Mouse (Mus musculus) megakaryocyte, adult 5-6 weeks (primary cell): Measurements from ENCODE around the gene Rnase4. TPM values are rescaled to one million over a fixed set of nuclear protein-coding genes. Genes with fewer than 3 reads are reported as not detected.

Experiments
- ATAC-seq: 2 replicates; pipeline ENCODE4 v1.8.0; 2016; ENCODE audit warnings: mild to moderate bottlenecking, inconsistent platforms; ENCODE audit not compliant: poor library complexity, severe bottlenecking
- total RNA-seq, 2 experiments: library from RNA; stranded (forward) in 1 of 2; stranded (reverse) in 1 of 2; fragments of 153-499, 151-499 nt in 1 of 2; fragments of 221-1000, 200-1000 nt in 1 of 2; gene quantifications; 2 replicates each; pipeline versions ENCODE4 v1.2.3 to v1.2.4; 2015 to 2017

The Rnase4 gene
- total RNA-seq, 2 experiments from 2014 or later = 22.3 to 44.8 TPM

DNA sequence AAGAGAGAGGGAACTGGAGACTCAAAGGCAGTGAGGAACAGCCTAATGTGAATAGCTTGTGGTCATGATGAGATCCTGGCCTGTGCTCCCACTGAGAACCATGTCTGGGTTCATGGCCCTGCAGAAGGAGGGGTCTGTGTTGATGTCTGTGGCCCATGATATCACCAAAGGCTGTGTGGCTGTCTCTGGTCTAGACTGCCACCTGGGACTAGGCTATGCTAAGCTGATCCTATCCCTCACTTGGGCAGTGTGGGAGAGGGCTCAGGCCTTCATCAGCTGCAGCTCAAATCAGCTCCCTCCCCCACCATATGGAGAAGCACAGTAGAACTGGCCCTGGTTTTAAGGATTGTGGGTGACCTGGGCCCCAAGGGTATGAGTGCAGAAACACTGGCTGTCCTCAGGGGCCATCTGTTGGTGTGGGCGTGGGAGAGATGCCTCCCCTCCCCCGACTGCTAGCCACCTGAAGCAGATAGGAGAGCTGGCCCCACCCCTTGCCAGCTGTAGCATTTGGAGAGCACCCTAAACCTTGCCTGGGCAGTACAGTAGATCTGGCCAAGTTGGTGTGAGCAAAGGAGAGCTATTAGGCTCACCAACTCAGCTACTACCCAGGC is 36.9 kb downstream of the Rnase4 start:
- peak; percentile 4; the same call in 1 of the 2 replicates for ATAC-seq

DNA sequence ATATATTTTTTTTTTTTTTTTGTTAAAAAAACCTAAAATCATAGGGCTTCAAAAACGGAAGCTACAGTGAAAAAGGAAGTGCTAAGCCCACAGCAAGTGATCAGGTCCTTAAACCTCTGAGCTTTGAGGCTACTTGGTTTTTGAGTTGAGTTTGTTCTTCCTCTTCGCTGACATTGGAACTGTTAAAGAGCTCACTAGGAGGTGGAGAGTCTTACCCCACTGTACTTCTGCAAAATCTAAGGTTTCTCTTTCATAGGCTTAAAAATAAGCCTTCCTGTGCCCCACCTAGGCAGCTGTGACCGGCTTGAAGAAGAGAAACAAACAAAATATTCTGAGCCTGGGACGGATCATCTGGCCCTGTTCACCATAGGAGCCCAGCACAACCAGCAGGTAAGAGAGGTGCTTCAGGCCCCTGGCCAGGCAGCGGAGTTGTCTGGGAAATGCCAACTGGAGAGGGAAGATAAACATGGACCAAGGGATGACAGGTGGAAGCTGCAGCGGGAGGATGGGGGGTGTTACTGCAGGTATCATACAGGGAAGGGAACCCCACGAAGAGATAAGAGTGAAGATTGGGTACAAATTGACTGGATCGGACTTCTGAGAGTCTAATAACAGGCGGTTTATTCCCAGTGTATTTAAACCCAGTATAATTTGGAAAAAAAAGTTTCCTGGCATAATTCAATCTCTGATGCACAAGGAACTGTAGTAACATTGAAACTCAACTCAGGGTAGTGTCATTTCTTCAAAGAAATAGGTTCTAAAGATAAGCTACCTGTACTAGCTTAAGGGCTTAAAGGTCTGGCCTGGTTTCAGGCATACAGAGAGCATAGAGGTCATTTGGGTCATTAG is 38.1 kb downstream of the Rnase4 start:
- ATAC-seq = peak; percentile 80

DNA sequence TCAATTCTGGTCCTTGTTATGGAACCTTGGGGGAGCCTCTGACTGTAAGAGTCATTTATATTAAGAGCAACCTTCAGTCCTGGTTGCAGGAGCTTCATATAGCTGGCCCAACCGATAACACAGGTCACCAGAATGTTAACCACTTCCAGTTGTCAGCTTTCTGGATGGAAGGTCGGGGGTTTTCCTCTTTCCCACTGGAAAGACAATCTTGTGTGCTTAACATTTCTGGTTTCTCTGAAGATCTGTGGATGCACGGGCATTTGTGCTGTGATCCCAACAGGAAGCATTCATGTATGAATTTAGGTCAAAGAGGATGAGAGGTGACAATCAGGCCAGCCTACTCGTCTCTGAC is 38.7 kb downstream of the Rnase4 start:
- no peak for ATAC-seq

DNA sequence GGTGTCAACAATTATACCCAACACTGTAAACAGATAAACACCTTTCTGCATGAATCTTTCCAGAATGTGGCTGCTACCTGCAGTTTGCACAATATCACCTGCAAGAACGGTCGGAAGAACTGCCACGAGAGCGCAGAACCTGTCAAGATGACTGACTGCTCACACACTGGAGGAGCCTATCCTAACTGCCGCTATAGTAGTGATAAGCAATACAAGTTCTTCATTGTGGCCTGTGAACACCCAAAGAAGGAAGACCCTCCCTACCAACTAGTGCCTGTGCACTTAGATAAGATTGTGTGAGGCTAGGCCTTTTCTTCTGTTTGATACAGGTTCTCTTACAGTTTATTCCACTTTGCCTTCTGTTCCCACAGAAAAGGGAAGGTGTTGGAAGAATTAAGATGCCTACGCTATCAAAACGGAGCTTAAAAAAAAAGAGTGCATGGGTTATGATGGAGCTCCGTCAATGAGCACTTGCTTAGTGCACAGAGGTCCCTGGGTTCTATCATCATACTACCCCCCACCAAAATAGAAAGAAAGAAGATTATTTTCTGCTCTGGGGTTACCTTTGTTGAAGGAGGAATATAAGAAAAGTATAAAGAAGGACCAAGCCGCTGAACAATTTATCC is 39.6 kb downstream of the Rnase4 start:
- 0 out of 2 replicates have a peak, but pooled peaks have one; percentile 20 for ATAC-seq

DNA sequence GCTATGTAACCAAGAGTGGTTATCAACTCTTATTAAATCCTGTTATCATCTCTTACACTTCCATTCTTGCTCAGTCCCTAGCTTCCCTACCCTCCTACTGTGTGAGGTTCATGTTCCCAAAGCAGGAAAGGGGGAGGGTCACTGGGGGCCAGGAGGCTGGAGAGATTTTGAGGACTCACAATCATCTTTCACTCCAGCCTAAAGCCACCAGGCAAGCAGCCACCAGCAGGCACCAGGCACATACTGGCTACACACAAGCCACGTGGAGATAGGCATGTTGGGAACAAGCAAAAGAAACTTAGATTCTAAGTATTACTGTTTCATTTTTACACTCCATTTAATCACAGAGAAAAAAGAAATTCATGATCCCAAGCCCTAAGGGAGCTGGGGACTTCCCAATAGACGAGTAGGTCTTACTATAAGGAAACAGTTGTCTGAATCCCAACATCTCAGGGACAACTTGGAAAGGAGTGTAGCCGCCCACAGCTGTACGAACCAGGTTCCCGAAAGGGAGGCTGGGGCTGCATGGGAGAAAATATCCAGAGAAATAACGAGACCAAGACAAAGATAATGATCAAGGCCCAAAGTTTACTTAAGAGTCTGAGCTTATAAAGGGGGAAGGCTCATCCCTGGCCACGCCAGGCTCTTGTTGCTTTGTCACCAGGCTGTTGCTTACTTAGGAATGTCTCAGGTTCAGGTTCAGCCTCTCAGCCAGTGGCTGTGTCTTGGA is 40.4 kb downstream of the Rnase4 start:
- no peak for ATAC-seq

DNA sequence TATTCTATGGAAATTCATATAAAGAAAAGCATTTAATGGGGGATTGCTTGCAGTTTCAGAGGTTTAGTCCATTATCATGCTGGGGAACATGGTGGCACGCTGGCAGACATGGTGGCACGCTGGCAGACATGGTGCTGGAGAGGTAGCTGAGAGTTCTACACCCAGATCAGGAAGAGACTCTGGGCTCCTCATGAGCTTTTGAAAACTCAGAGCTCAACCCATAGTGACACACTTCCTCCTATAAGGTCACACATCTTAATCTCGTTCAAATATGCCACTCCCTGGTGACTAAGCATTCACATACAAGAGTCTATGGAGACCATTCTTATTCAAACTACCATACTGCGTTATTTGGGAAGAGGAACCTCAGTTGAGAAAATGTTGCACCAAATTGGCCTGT is 41.5 kb downstream of the Rnase4 start:
- ATAC-seq = peak; percentile 75

DNA sequence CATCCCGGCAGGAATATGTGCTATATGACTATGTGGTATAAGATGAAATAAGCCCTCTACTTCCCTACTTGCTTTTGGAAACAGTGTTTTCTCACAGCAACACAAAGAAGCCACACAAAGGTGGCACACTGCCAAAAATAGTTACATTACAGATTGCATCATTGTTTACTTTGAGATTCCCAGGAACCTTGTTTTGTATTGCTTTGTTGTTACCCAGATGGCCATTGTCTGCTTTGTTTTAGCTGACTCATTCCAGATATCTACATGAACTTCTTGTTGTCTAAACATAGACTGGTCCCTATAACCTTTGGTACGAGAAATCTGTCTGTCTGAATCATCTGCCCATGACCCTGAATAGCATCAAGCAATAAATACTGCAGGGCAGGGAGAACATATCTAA is 49.5 kb downstream of the Rnase4 start:
- no peak for ATAC-seq

DNA sequence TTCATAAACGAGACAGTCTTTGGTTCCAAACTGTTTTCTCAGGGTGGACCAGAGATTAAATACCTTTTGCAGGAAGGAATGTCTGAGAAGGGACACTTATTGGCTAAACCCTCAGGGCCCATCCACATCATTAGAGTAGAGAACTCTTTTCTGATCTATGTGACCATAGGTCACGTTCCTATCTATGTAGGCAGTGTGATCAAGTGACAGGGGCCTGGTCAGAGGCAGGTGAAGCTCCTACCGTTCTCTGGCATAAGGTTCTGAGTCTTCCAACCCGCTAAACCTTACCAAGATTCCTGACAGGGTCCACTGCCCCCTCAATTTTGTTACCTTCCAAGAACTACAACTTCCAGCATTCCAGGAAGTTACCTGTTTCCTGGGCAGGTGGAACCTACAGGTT is 51.2 kb downstream of the Rnase4 start:
- ATAC-seq = no peak

DNA sequence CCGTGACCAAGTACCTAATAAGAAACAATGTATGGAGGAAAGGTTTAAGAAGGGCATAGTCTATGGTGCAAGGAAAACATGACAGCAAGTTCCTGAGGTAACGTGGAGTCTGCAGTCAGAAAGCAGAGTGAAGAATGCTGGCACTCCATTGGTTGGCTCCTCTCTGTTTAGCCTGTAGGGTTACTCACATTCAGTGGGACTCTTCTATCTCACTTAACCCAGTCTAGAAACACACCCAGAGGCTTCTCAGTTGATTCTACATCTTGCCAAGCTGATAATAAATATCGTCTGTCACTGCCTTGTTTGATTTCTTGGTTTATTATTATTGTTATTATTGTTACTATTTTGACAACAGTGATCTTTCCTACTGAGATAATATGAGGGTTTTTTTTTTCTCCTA is 51.7 kb downstream of the Rnase4 start:
- ATAC-seq = no peak

DNA sequence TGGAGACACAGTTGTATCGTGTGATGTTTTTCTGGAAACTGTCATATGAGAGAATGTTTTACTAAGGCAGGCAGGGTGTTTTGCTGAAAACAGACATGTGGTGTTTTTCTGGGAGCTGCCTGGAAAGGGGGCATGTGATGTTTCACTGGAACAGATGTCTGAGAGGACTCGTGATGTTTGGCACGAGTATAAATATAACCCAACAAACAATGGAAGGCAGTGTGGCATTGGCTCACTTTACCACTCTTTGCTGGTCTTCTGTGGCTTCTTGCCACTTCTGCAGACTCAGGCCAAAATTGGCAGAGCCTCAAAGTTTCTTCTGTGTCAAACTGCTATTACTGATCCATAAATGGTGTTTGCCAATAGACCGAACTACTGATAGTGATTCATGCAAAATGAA is 52.4 kb downstream of the Rnase4 start:
- no peak for ATAC-seq

DNA sequence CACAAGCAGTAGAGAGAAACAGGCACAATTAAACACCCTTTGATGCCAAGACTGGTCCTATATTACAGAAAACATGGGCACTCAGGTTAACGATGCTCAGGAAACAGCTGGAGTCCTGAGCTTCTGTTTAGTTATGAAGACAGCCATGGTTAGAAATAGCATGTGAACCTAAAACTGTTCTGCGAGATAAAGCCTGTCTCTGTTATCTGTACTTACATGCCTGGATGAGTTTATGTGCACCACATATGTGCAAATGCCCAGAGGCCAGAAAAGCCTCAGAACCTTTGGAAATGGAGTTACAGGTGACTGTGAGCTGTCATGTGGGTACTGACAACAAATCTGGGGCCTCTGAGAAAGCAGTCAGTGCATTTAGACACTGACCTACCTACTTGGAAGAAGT is 53.1 kb downstream of the Rnase4 start:
- 0 out of 2 replicates have a peak, but pooled peaks have one; percentile 21 for ATAC-seq

DNA sequence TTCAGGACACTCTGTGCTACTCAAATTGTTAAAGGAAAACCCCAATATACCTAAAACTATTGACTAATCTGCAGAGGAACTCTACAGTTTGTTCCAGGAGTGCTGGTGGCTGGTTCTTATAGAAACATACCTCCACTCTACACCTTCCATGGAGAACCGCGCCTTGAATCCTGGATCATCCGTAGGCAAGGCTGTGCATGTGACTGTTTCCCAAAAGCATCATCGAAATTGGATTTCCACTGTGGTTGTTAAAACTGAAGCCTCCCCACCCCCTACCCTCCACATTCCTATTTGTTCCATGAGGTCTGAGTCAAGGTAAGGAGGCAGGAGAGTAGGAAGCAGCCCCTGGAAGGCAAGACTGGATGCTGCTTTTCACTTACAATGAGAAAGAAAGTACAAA is 53.6 kb downstream of the Rnase4 start:
- no peak for ATAC-seq

DNA sequence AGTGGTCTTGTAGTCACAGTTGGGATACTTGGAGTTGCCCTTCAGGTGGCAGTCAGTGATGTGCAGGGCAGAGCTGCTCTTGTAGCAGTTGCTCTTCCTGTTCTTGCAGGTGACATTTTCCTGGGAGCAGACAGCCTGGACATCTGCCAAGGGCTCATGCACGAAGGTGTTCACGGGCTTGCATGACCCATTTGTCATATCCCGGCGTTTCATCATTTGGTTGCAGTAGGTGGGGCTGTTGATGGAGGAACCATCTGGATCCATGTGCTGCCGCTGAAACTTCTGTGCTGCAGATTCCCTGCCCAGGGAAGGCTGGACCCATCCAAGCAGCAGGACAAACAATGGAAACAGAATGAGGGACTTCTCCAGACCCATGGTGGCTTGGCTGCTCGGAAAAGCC is 54.6 kb downstream of the Rnase4 start:
- ATAC-seq = no peak

DNA sequence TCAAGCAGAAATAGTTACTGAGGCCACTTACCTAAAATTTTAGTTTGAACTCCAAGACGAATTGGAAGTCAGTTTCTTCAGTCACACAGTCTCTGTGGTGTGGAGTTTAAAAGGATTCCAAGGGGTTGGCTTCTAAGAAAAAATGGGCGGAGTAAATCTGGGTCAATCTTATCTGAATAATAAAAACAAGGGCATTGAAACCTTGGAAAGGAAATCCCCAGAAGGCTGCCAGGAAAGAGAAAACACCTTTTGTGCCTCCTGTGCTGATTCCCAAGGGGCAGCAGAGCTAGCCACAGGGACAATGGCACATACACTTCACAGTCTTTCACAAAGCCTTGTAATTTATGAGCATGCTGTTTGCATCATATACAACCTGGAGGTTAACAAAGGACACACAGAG is 55.8 kb downstream of the Rnase4 start, which contains the start of gene Rnase1:
Gene Rnase1, minus strand, starts transcription at position 101 of the 400 bp plus-strand sequence.
- no peak for ATAC-seq

DNA sequence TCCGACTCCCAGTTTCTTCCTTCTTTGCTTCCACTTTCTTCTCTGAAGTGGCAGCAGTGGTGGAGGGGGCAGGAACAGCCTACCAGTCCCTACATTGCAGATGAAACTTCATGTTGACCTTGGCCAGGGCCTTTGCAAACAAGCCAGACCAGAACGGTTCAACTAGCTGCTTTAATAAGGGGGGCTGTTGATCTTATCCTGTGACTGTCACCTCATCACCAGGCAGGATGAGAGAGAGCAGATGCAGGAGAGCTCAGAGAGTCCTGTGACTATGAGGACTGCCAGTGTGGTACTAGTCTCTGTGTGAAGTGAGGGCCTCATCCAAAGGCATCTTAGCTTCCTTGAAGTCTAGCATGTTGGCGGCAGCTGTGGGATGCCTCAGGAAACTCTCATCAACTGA is 57.1 kb downstream of the Rnase4 start:
- no peak for ATAC-seq

DNA sequence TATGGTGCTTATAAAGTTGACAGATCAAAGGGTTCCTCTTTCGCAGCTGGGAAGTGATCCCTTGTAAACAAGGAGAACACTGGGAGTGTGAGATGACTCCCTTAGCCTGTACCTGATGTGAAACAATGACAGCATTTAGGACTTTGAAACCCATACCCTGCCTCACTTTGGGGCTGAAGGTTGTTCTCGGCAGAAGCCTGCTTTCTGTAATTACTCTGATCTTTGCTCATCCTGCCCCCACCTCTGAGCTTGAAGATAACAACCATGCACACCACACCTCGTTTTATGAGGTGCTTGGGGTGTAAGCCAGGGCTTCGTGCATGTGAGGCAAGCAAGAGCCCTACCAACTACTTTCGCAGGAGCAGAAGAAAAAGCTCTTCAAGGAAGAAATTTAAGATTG is 58.3 kb downstream of the Rnase4 start:
- ATAC-seq = no peak

DNA sequence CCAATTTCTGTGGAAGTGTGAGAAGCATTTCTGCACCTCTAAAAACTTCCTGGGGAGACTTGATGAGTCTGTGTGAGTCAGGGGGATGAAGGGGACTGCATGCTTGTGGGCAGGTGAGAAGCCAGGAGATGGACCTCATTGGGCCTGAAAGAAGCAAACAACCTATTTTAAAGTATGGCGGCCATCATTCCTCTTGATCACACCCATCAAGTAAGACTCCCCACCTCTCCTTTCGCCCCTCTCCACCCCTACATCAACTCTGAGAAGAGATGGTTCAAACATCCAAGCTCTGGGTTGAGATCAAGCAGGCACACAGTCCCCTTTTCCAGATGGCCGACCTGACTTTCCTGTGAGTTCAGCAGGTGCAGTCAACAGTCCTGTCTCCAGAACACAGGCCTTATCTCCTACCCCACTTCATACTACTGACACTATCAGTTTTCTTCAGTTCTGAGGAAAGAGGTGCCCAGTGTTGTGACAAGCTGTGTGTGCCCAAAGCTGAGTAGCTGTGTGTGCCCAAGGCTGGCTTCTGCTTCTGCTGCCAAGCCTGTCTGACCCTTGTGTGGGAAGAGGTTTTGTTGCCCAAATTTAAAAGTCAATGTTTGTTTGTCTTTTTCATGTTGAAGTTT is 59.4 kb downstream of the Rnase4 start:
- no peak for ATAC-seq

DNA sequence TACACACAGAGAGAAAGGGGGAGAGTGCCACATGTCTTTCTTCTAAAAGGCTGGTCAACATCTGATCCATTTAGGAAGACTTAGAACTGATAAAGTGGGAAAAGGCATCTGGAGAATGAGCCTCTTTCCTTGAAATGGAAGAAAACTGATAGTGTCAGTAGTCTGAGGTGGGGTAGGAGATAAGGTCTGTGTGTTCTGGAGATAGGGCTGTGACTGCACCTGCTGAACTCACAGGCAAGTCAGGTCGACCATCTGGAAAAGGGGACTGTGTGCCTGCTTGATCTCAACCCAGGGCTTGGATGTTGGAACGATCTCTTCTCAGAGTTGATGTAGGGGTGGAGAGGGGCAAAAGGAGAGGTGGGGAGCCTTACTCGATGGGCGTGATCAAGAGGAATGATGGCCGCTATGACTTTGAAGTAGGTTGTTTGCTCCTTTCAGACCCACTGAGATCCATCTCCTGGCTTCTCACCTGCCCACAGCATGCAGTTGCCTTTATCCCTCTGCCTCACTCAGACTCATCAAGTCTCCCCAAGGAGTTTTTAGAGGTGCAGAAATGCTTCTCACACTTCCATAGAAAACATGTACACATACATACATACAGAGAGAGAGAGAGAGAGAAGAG is 61.5 kb downstream of the Rnase4 start:
- ATAC-seq = no peak
